Mouse (Mus musculus) lung, embryonic 14.5 days (tissue): ENCODE data around the gene Gstcd. TPM values are rescaled to one million over a fixed set of nuclear protein-coding genes. Genes with fewer than 3 reads are reported as not detected.

Experiments used
- ATAC-seq: fragments of 200-750 bp; cut with Nextera tagmentation; 2 replicates; pipeline ENCODE4 v1.8.0; 2017; ENCODE audit warnings: mild to moderate bottlenecking, moderate TSS enrichment, moderate library complexity; ENCODE audit not compliant: insufficient read depth
- DNase-seq: peaks from one replicate; pipeline ENCODE4 v3.0.0-alpha.2; 2015
- H3K27ac ChIP-seq: fragments of 300-500 bp; sonication (generic); 2 replicates; pipeline ENCODE4 v1.5.1; 2014; ENCODE audit warnings: low read depth, mild to moderate bottlenecking, moderate library complexity
- H3K27me3 ChIP-seq: fragments of 300-500 bp; sonication (generic); 2 replicates; pipeline ENCODE4 v1.6.1; 2014; ENCODE audit warnings: low read length, control low read depth; ENCODE audit not compliant: insufficient read depth
- H3K36me3 ChIP-seq: fragments of 300-500 bp; sonication (generic); 2 replicates; pipeline ENCODE4 v1.6.1; 2014; ENCODE audit warnings: control low read depth; ENCODE audit not compliant: insufficient read depth
- H3K4me1 ChIP-seq: fragments of 300-500 bp; sonication (generic); 2 replicates; pipeline ENCODE4 v1.6.1; 2014; ENCODE audit warnings: antibody characterized with exemption, control low read depth; ENCODE audit not compliant: insufficient read depth
- H3K4me2 ChIP-seq: fragments of 300-500 bp; sonication (generic); 2 replicates; pipeline ENCODE4 v1.6.1; 2014; ENCODE audit warnings: mild to moderate bottlenecking
- H3K4me3 ChIP-seq: fragments of 300-500 bp; sonication (generic); 2 replicates; pipeline ENCODE4 v1.5.1; 2014; ENCODE audit warnings: low read depth, low read length
- H3K9ac ChIP-seq: fragments of 300-500 bp; sonication (generic); 2 replicates; pipeline ENCODE4 v1.6.1; 2014
- H3K9me3 ChIP-seq: fragments of 300-500 bp; sonication (generic); 2 replicates; pipeline ENCODE4 v1.6.1; 2016; ENCODE audit warnings: low read depth, low read length, control low read depth
- CTCF ChIP-seq: IDR thresholded peaks from 2 replicates; pipeline ENCODE4 v1.5.1; 2016; ENCODE audit warnings: antibody characterized with exemption, low read depth
- WGBS: fragments of 180-500 bp; shearing (Covaris S2); extraction: QIAGEN DNeasy Blood & Tissue Kit; methylation state at CpG from one replicate; pipeline ENCODE4 v1.1.7; 2014; 5-methylcytosine and 5-hydroxymethylcytosine counted together
- polyA plus RNA-seq: library from polyadenylated mRNA; unstranded; fragments of >200 nt; fragmentation: Nextera tagmentation; extraction: Ambion mirVana; gene quantifications from 2 replicates; pipeline ENCODE4 v1.2.1, GENCODE M21; 2014

Gstcd gene
- polyA plus RNA-seq, 1 experiment from 2014 or later: 12.6 TPM

GRCm38 (mm10) chr3:132944193-132944592 is 147.6 kb downstream of the Gstcd start:
- no peak for DNase-seq
- peaks cover 9% of the 10 kb centered on the region; the same call in 1 of the 2 replicates for H3K36me3 ChIP-seq
- no peak overlapping the region for H3K27ac ChIP-seq
- no peak overlapping the region for H3K4me2 ChIP-seq
- no peak overlapping the region for H3K9ac ChIP-seq
- no peaks in the 10 kb centered on the region for H3K9me3 ChIP-seq
- no peak overlapping the region for H3K4me3 ChIP-seq
- ATAC-seq: no peak
- peaks cover 4% of the 10 kb centered on the region; the same call in 1 of the 2 replicates for H3K4me1 ChIP-seq
- 0 out of 2 replicates have a peak, but pooled peaks cover 6% of the 10 kb centered on the region for H3K27me3 ChIP-seq
- no peak for TF ChIP-seq CTCF
- WGBS: 45% methylated on average over 7 of the region's 7 CpGs

- TF ChIP-seq CTCF: no peak
- Histone ChIP-seq H3K27ac (no peak overlapping the region), H3K36me3 (peaks cover 9% of the 10 kb centered on the region; the same call in 1 of the 2 replicates), H3K4me3 (no peak overlapping the region), H3K4me2 (no peak overlapping the region), H3K9me3 (no peaks in the 10 kb centered on the region), H3K27me3 (no peaks in the 10 kb centered on the region), H3K4me1 (peaks cover 4% of the 10 kb centered on the region; the same call in 1 of the 2 replicates), H3K9ac (no peak overlapping the region)
- 85% methylated on average over 6 of the region's 6 CpGs for WGBS
- no peak for ATAC-seq
- DNase-seq: no peak
These were observed 149.1 kb downstream of the Gstcd start for GRCm38 (mm10) chr3:132942778-132943177.

- H3K27me3 ChIP-seq: no peaks in the 10 kb centered on the region
- ATAC-seq (0 out of 2 replicates have a peak, but pooled peaks have one; percentile 42), DNase-seq (peak; percentile 23)
- H3K36me3 ChIP-seq: 0 out of 2 replicates have a peak, but pooled peaks cover 3% of the 10 kb centered on the region
- WGBS: 53% methylated on average over 10 of the region's 10 CpGs
- no peak overlapping the region for H3K9ac ChIP-seq
- H3K27ac ChIP-seq: peak overlapping the region; percentile 43; the same call in 1 of the 2 replicates
- H3K9me3 ChIP-seq: no peaks in the 10 kb centered on the region
- no peak overlapping the region for H3K4me3 ChIP-seq
- no peak overlapping the region for H3K4me2 ChIP-seq
- TF ChIP-seq CTCF: no peak
- H3K4me1 ChIP-seq: 0 out of 2 replicates have a peak, but pooled peaks cover 4% of the 10 kb centered on the region
These were observed 151.4 kb downstream of the Gstcd start for GRCm38 (mm10) chr3:132940181-132940990.

- H3K9me3 ChIP-seq: no peaks in the 10 kb centered on the region
- WGBS: 58% methylated on average over 8 of the region's 8 CpGs
- no peak overlapping the region for H3K9ac ChIP-seq
- peaks cover 10% of the 10 kb centered on the region; the same call in 1 of the 2 replicates for H3K4me1 ChIP-seq
- H3K36me3 ChIP-seq: 0 out of 2 replicates have a peak, but pooled peaks cover 3% of the 10 kb centered on the region
- DNase-seq (peak; percentile 74), ATAC-seq (no peak)
- no peak for TF ChIP-seq CTCF
- no peak overlapping the region for H3K27ac ChIP-seq
- no peak overlapping the region for H3K4me2 ChIP-seq
- no peak overlapping the region for H3K4me3 ChIP-seq
- no peaks in the 10 kb centered on the region for H3K27me3 ChIP-seq
These were observed 152.8 kb downstream of the Gstcd start for GRCm38 (mm10) chr3:132939006-132939405.

GRCm38 (mm10) chr3:132934649-132935048 is 157.2 kb downstream of the Gstcd start:
- Histone ChIP-seq H3K4me1 (peaks cover 9% of the 10 kb centered on the region; the same call in 1 of the 2 replicates), H3K9ac (no peak overlapping the region), H3K9me3 (no peaks in the 10 kb centered on the region), H3K4me2 (no peak overlapping the region), H3K36me3 (no peaks in the 10 kb centered on the region), H3K27ac (no peak overlapping the region; the same call in 1 of the 2 replicates), H3K27me3 (no peaks in the 10 kb centered on the region), H3K4me3 (no peak overlapping the region)
- ATAC-seq (peak; percentile 28; the same call in 1 of the 2 replicates), DNase-seq (peak; percentile 76)
- TF ChIP-seq CTCF: no peak
- WGBS: 23% methylated on average over 2 of the region's 2 CpGs

Other genes with a start within 250 kb of the Gstcd start
- gene Npnt, start 141.7 kb downstream of the Gstcd start, polyA plus RNA-seq: 84.5 and 91.3 TPM in 2 replicates
- 22.7 and 24.7 TPM in 2 replicates for gene Ints12, start 193 bp downstream of the Gstcd start, polyA plus RNA-seq
- gene Arhgef38, start 142.9 kb upstream of the Gstcd start, polyA plus RNA-seq: 0.89 and 1.1 TPM in 2 replicates
- 109 TPM in 2 replicates for gene Ppa2, start 218.1 kb upstream of the Gstcd start, polyA plus RNA-seq